Mouse (Mus musculus) adrenal gland (tissue): ENCODE results near the gene Denr.

ENCODE experiments used
- intact Hi-C: fragments of 180-260 bp; cut with DNase I; formaldehyde crosslinking; loops from one replicate; pipeline ENCODE4 v1.15.1; 2025

Gene Denr

DNA sequence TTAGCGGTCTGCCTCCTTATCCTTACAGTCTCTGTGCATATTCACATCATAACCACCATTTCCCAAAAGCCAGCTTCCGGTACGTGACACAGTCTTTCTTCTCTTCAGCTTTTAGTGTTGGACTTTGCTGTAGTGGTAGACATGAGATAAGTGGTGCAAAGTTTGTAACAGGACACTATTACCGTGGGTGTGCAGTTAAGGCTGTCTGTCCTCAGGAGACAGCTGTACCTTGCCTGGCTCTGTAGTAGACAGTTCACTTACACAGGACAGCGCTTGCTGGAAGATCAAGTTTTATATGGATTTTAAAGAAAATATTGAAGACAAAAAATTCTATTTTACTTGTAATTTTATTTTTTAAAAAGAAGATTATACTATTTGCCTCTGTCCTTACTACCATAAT is 61.5 kb downstream of the Denr start:
- intact Hi-C loops: no loop called here

DNA sequence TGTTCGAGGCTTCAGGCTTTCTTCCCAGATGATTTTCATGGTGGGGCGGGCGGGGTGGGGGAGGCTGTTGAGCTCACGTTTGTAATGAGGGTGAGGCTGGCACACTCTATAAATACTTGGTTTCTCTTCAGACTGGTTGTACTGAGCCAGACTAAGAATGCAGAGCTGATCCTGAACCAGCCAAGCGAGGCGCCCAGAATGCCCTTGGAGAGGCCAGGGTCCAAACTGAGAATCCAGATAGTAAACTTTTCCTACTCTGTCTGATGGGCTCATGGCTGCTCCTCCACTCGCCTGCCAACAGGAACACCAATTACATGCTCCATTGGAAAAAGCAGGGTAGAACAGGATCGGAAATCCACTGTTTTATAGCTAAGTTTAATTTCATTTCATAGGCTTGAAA is 62.2 kb downstream of the Denr start:
- intact Hi-C loops: no loop called here

DNA sequence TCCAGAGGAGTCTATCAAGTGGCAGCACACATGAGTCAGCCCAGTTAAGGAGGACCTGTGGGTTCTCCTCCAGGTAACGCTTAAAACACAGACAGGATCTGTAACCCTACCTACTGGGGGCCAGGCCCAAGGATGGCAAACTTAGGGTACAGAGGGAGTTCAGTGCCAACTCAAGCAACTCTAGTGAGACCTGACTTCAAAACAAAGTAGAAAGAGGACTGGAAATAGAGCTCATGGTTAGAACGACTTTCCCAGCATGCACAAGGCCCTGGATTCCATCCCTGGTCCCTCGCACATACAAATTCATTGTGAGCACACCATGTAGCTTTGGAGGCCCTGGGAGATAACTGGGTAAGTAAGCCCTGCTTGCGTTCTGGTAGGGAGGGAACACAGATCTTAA is 63.6 kb downstream of the Denr start:
- intact Hi-C loops: no loop called here

DNA sequence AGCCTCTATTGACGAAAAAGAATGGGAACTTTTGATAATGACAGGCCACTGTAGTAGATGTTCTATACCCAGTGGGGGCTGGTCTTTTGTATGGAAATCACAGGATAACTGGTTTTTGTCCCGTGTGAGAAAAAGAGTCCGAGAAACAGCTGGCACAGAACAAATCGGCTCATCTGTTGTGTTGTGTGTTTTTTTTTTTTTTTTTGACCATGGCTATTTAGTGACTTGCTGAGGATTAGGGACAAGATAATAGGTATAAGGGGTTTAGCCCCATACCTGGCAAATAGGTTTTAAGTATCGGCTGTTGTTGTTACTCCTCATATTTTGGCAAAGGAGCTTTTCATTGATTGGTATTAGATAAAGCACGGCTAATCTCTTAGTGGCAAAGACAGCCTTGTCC is 65.5 kb downstream of the Denr start:
- intact Hi-C loops: no loop called here

DNA sequence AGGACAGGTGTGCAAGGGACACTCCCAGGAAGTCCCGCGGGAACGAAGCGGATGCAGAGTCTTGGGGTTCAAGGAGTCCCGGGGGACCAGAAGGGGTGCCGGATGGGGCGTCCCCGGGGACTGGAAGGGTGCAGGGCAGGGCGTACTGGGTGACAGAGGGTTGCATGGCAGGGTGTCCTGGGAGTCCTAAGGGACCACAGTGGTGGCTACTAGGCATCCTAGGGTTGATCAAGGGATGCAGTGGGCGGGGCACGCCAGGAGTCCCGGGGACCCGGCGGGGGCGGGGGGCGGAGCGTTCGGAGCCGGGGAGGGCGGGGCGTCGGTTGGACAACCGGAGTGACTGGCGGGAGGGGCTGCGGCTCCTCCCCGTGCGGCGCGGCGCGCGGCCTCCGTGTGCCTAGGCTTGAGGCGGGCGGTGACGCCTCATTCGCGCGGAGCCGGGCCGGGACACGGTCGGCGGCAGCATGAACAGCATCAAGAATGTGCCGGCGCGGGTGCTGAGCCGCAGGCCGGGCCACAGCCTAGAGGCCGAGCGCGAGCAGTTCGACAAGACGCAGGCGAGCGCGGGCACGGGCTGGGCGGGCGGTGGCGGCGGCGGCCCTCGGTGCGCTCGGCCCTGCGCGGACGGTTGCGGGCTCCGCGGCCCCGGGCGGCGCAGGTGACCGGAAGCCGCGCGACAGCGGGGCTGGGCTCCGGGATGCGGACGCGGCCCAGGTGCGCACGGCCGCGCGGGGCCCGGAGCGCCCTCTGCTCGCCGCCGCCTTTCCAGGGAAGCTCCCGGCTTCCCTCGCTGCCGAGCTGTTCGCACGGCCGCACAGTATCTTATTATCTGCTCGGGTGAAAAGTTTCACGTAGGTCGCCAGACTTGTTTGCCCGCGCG is 66.6 kb downstream of the Denr start, which contains the start of gene Hip1r:
Hip1r (plus strand) TSS at position 330 of the 880 bp plus-strand sequence.
- intact Hi-C loops: no loop called here

DNA sequence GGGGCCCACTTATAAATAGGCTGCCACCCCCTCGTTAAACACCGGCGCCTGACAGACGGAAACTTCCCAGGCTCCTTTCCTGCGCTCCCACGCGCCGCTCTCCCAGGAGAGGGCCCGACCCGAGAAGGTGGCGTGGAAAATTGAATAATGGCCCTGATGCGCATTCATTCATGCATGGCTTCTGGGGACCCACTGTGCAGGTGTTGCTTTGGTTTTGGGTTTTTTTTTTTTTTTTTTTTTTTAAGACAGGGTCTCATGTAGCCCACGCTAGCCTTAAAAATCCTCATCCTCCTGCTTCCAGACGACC is 67.2 kb downstream of the Denr start:
- intact Hi-C loops: no loop called here

DNA sequence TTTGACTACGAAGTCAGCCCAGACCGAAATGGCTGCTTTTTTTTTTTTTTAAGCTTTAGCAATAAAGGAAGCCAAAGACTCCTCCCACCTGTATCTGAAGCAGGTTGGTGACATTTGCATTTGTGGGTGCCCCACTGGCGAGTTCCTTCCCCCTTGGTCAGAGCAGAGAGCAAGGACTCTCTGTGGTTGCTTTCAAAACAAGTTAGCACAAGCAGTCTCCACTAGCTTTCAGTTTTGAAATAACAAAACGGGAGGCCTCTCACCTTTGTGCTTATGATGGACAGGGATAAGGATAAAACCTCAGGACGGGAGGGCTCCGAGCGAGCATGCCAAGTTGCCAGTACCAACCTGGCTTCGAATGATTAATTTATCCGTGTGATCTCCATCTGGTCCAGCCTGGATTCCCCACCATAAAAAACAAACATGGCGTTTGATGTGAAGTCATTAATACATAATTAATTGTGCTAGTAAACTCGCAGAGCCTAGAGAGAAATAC is 67.7 kb downstream of the Denr start:
- intact Hi-C loops: no loop called here

DNA sequence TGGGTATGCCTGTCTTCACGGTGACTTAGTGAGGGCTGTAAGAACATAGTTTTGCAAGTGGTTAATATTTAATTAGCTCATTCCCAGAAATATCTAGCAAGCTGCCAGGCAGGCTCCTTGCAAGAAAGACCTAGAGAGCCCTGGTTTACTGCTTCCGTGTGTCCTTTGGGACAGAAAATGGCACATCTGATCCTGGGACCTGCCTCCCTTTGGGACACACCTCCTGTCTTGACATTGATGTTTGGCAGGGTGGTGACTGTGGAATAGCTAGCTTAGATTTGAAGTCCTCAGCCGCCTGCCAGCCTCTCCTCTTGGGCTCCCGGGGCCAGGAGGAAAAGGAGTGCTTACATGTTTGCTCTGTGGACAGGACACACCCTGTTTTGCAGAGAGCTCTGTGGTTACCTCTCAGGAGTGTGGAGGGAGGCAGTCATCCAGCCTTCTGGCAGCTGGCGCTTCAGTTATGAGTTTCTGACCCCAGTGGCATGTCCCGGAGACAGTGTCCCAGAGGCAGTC is 68.7 kb downstream of the Denr start:
- intact Hi-C loops: no loop called here

DNA sequence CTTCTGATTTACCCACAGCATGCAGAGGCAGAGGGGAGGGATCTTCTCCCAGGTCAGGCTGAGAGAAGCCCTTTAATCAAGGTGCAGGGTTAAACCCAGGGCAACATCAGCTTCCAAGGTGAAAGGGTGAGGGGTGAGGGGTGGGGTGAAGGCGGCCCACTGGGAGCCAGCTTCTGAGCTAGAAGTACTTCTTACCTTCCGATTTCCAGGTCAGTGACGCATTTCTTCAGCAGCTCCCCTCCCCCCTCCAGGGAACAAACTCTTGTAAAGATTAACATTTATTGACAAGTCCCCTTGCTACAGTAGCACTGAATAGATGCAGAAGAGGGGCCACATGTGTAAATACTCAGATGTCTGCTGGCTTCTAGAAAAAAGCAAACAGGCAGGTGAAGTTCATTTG is 70.3 kb downstream of the Denr start:
- intact Hi-C loops: no loop called here

DNA sequence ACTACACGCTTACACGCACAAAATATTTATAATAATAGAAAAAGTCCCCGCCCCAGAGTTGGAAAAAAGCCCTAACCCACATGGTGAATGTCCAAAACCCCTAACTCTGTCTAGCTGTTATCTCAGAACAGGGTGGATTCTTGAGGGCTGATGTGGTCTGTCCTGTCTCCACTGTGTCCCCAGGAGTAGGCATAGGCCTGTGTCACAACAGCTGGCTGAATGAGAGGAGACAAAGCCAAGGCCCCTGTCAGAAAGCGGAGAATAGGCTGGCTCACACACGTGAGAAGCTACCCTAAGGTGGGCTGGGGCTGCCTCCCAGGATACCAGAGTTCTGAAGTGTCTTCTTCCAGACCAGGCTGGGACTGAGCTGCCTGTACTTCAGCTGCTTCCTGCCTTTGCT is 71.2 kb downstream of the Denr start:
- intact Hi-C loops: no loop called here
